Mouse (Mus musculus) heart, embryonic 12.5 days (tissue): ENCODE measurements around the gene Fermt1. TPM values are rescaled to one million over a fixed set of nuclear protein-coding genes. Genes with fewer than 3 reads are reported as not detected.

Source experiments
- ATAC-seq: fragments of 200-750 bp; cut with Nextera tagmentation; 2 replicates; pipeline ENCODE4 v1.8.0; 2017; ENCODE audit warnings: moderate TSS enrichment, moderate library complexity; ENCODE audit not compliant: insufficient number of reproducible peaks, low FRiP score
- H3K27ac ChIP-seq: fragments of 300-500 bp; sonication (generic); 2 replicates; pipeline ENCODE4 v1.5.1; 2016; ENCODE audit warnings: mild to moderate bottlenecking, moderate library complexity; ENCODE audit not compliant: poor library complexity, severe bottlenecking
- H3K27me3 ChIP-seq: fragments of 300-500 bp; sonication (generic); replicated peaks from 2 replicates; pipeline ENCODE4 v1.6.1; 2016; ENCODE audit warnings: mild to moderate bottlenecking, moderate library complexity
- H3K36me3 ChIP-seq: fragments of 300-500 bp; sonication (generic); 2 replicates; pipeline ENCODE4 v1.6.1; 2016; ENCODE audit warnings: mild to moderate bottlenecking, moderate library complexity
- H3K4me1 ChIP-seq: fragments of 300-500 bp; sonication (generic); replicated peaks from 2 replicates; pipeline ENCODE4 v1.6.1; 2016; ENCODE audit warnings: mild to moderate bottlenecking
- H3K4me2 ChIP-seq: fragments of 300-500 bp; sonication (generic); 2 replicates; pipeline ENCODE4 v1.6.1; 2016; ENCODE audit warnings: mild to moderate bottlenecking, moderate library complexity
- H3K4me3 ChIP-seq: fragments of 300-500 bp; sonication (generic); 2 replicates; pipeline ENCODE4 v1.5.1; 2016; ENCODE audit warnings: mild to moderate bottlenecking
- H3K9ac ChIP-seq: fragments of 300-500 bp; sonication (generic); 2 replicates; pipeline ENCODE4 v1.6.1; 2016; ENCODE audit warnings: mild to moderate bottlenecking, moderate library complexity
- H3K9me3 ChIP-seq: fragments of 300-500 bp; sonication (generic); replicated peaks from 2 replicates; pipeline ENCODE4 v1.6.1; 2016; ENCODE audit warnings: mild to moderate bottlenecking, moderate library complexity
- WGBS: fragments of 180-500 bp; shearing (Covaris S2); methylation state at CpG from one replicate; pipeline ENCODE4 v1.1.7; 2016; 5-methylcytosine and 5-hydroxymethylcytosine counted together
- polyA plus RNA-seq: library from polyadenylated mRNA; unstranded; fragments of >200 nt; fragmentation: Nextera tagmentation; extraction: Ambion mirVana; gene quantifications from 2 replicates; pipeline ENCODE4 v1.2.1, GENCODE M21; 2016

Gene Fermt1
- polyA plus RNA-seq, 1 experiment from 2014 or later = not detected

- no peaks in the 10 kb centered on the region for H3K9me3 ChIP-seq
- H3K27me3 ChIP-seq = peaks cover 51% of the 10 kb centered on the region
- 36% methylated on average over 13 of the region's 13 CpGs for WGBS
- H3K4me1 ChIP-seq = peaks cover 12% of the 10 kb centered on the region
- no peak overlapping the region for H3K27ac ChIP-seq
- H3K9ac ChIP-seq = no peak overlapping the region
- ATAC-seq = no peak
- no peaks in the 10 kb centered on the region for H3K36me3 ChIP-seq
- no peak overlapping the region for H3K4me2 ChIP-seq
- no peak overlapping the region for H3K4me3 ChIP-seq
Measured at GRCm38 (mm10) chr2:132943997-132944396, 1.7 kb downstream of the Fermt1 start.

GRCm38 (mm10) chr2:132943596-132943995 lies 2.1 kb downstream of the Fermt1 start:
- peaks cover 12% of the 10 kb centered on the region for H3K4me1 ChIP-seq
- ATAC-seq = no peak
- H3K4me3 ChIP-seq = no peak overlapping the region
- H3K9ac ChIP-seq = no peak overlapping the region
- H3K27ac ChIP-seq = no peak overlapping the region
- WGBS = 40% methylated on average over 9 of the region's 9 CpGs
- H3K36me3 ChIP-seq = no peaks in the 10 kb centered on the region
- H3K27me3 ChIP-seq = peaks cover 47% of the 10 kb centered on the region
- H3K4me2 ChIP-seq = no peak overlapping the region
- H3K9me3 ChIP-seq = no peaks in the 10 kb centered on the region

GRCm38 (mm10) chr2:132939056-132939455 lies 6.7 kb downstream of the Fermt1 start:
- no peaks in the 10 kb centered on the region for H3K4me1 ChIP-seq
- H3K36me3 ChIP-seq = no peaks in the 10 kb centered on the region
- no peak overlapping the region for H3K9ac ChIP-seq
- no peaks in the 10 kb centered on the region for H3K9me3 ChIP-seq
- 81% methylated on average over 14 of the region's 14 CpGs for WGBS
- no peak overlapping the region for H3K27ac ChIP-seq
- no peak overlapping the region for H3K4me2 ChIP-seq
- no peak overlapping the region for H3K4me3 ChIP-seq
- ATAC-seq = no peak
- H3K27me3 ChIP-seq = peaks cover 12% of the 10 kb centered on the region

GRCm38 (mm10) chr2:132936176-132936575 lies 9.5 kb downstream of the Fermt1 start:
- no peaks in the 10 kb centered on the region for H3K27me3 ChIP-seq
- no peak for ATAC-seq
- no peak overlapping the region for H3K9ac ChIP-seq
- no peak overlapping the region for H3K27ac ChIP-seq
- H3K36me3 ChIP-seq = no peaks in the 10 kb centered on the region
- no peaks in the 10 kb centered on the region for H3K9me3 ChIP-seq
- WGBS = 61% methylated on average over 4 of the region's 4 CpGs
- no peak overlapping the region for H3K4me3 ChIP-seq
- H3K4me1 ChIP-seq = no peaks in the 10 kb centered on the region
- no peak overlapping the region for H3K4me2 ChIP-seq

- WGBS = 77% methylated on average over 4 of the region's 4 CpGs
- Histone ChIP-seq H3K9ac (no peak overlapping the region), H3K36me3 (no peaks in the 10 kb centered on the region), H3K27ac (no peak overlapping the region), H3K4me2 (no peak overlapping the region), H3K27me3 (no peaks in the 10 kb centered on the region), H3K4me3 (no peak overlapping the region), H3K9me3 (no peaks in the 10 kb centered on the region), H3K4me1 (no peaks in the 10 kb centered on the region)
- no peak for ATAC-seq
Measured at GRCm38 (mm10) chr2:132934711-132935110, 11.0 kb downstream of the Fermt1 start.

- 88% methylated on average over 2 of the region's 2 CpGs for WGBS
- H3K9ac ChIP-seq = no peak overlapping the region
- no peak for ATAC-seq
- no peaks in the 10 kb centered on the region for H3K4me1 ChIP-seq
- H3K27ac ChIP-seq = no peak overlapping the region
- no peak overlapping the region for H3K4me2 ChIP-seq
- H3K27me3 ChIP-seq = no peaks in the 10 kb centered on the region
- H3K9me3 ChIP-seq = no peaks in the 10 kb centered on the region
- no peaks in the 10 kb centered on the region for H3K36me3 ChIP-seq
- no peak overlapping the region for H3K4me3 ChIP-seq
Measured at GRCm38 (mm10) chr2:132934142-132934541, 11.6 kb downstream of the Fermt1 start.

GRCm38 (mm10) chr2:132928999-132929398 lies 16.7 kb downstream of the Fermt1 start:
- WGBS = 84% methylated on average over 2 of the region's 2 CpGs
- no peak overlapping the region for H3K27ac ChIP-seq

GRCm38 (mm10) chr2:132927871-132928270 lies 17.8 kb downstream of the Fermt1 start:
- Histone ChIP-seq H3K36me3 (no peaks in the 10 kb centered on the region), H3K9ac (no peak overlapping the region), H3K27ac (no peak overlapping the region), H3K4me3 (no peak overlapping the region), H3K4me1 (0 out of 2 replicates have a peak, but pooled peaks cover 4% of the 10 kb centered on the region), H3K27me3 (no peaks in the 10 kb centered on the region), H3K4me2 (no peak overlapping the region), H3K9me3 (no peaks in the 10 kb centered on the region)
- no peak for ATAC-seq
- 46% methylated on average over 2 of the region's 2 CpGs for WGBS

More at GRCm38 (mm10) chr2:132928999-132929398, 16.7 kb downstream of the Fermt1 start:
- Histone ChIP-seq H3K9ac (no peak overlapping the region), H3K9me3 (no peaks in the 10 kb centered on the region), H3K4me3 (no peak overlapping the region), H3K4me2 (no peak overlapping the region), H3K4me1 (no peaks in the 10 kb centered on the region), H3K36me3 (no peaks in the 10 kb centered on the region), H3K27me3 (no peaks in the 10 kb centered on the region)
- ATAC-seq = no peak

GRCm38 (mm10) chr2:132927298-132927697 lies 18.4 kb downstream of the Fermt1 start:
- Histone ChIP-seq H3K27ac (no peak overlapping the region), H3K4me1 (0 out of 2 replicates have a peak, but pooled peaks cover 4% of the 10 kb centered on the region), H3K9me3 (no peaks in the 10 kb centered on the region), H3K9ac (no peak overlapping the region), H3K36me3 (no peaks in the 10 kb centered on the region), H3K4me2 (no peak overlapping the region), H3K4me3 (no peak overlapping the region), H3K27me3 (no peaks in the 10 kb centered on the region)
- ATAC-seq = no peak
- 73% methylated on average over 2 of the region's 2 CpGs for WGBS

- Histone ChIP-seq H3K9ac (no peak overlapping the region), H3K36me3 (no peaks in the 10 kb centered on the region), H3K4me3 (no peak overlapping the region), H3K4me1 (0 out of 2 replicates have a peak, but pooled peaks cover 4% of the 10 kb centered on the region), H3K9me3 (no peaks in the 10 kb centered on the region), H3K27me3 (no peaks in the 10 kb centered on the region), H3K4me2 (no peak overlapping the region), H3K27ac (no peak overlapping the region)
- ATAC-seq = no peak
- 39% methylated on average over 8 of the region's 8 CpGs for WGBS
Measured at GRCm38 (mm10) chr2:132923290-132924085, 22.2 kb downstream of the Fermt1 start.

GRCm38 (mm10) chr2:132922076-132922873 lies 23.4 kb downstream of the Fermt1 start:
- 0 out of 2 replicates have a peak, but pooled peaks cover 4% of the 10 kb centered on the region for H3K4me1 ChIP-seq
- WGBS = 74% methylated on average over 9 of the region's 9 CpGs
- H3K4me3 ChIP-seq = no peak overlapping the region
- H3K9me3 ChIP-seq = no peaks in the 10 kb centered on the region
- H3K27me3 ChIP-seq = no peaks in the 10 kb centered on the region
- no peak overlapping the region for H3K9ac ChIP-seq
- no peak for ATAC-seq
- H3K27ac ChIP-seq = no peak overlapping the region
- no peak overlapping the region for H3K4me2 ChIP-seq
- no peaks in the 10 kb centered on the region for H3K36me3 ChIP-seq
